Mouse (Mus musculus): Measurements from ENCODE around the gene Mecom. TPM values are rescaled to one million over a fixed set of nuclear protein-coding genes. Genes with fewer than 3 reads are reported as not detected.

Mecom gene
- polyA plus RNA-seq, 1 experiment: 0.47 TPM

DNA sequence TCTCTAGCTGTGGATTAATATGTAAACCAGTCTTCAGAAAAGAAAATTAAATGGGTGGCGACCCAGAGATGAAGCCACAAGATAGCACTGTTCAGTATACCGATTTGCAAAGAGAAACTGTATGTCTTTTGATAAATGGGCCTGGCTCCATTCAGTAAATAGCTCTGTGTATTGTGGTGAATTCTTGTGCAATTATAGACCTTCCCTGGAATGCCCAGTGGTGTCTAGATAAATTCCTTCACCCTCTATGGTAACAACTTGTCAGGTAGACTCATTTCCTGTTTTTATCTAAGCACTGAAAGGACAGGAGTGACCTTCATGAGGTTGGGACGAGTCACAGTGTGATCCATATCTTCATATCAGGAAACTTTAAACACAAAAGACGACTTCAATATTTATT, 571.2 kb downstream of the Mecom start:
- TF ChIP-seq CTCF (IDR thresholded peaks at IDR 0.05; ENCODE audit: extremely low read depth, insufficient read depth, insufficient read length, insufficient replicate concordance) (no peak), POLR2A (IDR thresholded peaks at IDR 0.05; ENCODE audit: low read depth, low read length) (no peak)
- WGBS: 77% methylated on average over 4 of the region's 4 CpGs
- Histone ChIP-seq H3K4me1 (ENCODE audit: control insufficient read depth, insufficient read depth, insufficient read length) (no peaks in the 10 kb centered on the region), H3K27me3 (ENCODE audit: control insufficient read depth, insufficient read depth, low read length) (no peaks in the 10 kb centered on the region), H3K4me3 (ENCODE audit: extremely low read depth, insufficient read depth, insufficient read length) (no peak overlapping the region), H3K27ac (ENCODE audit: insufficient read depth, low read length) (no peak overlapping the region), H3K36me3 (ENCODE audit: control insufficient read depth, insufficient read depth, low read length) (no peaks in the 10 kb centered on the region)
- no peak for DNase-seq (ENCODE audit: low read depth in 1 of 2, low spot score in 2 of 2)

DNA sequence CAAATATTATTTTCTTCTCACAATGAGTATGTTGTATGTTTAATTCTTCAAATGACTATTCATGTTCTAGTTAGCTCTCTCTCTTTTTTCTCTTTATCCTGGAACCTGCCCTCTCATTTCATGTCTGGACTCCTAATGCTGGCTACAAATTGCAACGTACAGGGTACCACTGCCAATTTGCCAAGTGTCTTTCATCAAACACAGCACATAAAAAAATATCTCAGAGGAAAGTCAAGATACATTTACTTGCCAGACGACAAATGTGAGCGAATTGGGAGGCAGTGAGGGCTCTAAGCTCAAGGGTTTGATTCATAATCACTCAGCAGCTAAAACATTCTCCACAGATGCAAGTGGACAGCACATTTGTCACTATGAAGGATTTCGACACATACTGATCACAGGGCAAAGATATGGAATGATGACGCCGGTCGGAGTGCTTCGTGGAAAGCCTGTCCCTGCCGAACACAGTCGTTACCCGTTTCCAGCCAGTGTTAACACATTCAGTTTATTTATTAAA, 579.3 kb downstream of the Mecom start:
- Histone ChIP-seq H3K27me3 (ENCODE audit: control insufficient read depth, insufficient read depth, low read length) (no peaks in the 10 kb centered on the region), H3K36me3 (ENCODE audit: control insufficient read depth, insufficient read depth, low read length) (no peaks in the 10 kb centered on the region), H3K27ac (ENCODE audit: insufficient read depth, low read length) (no peak overlapping the region), H3K4me3 (ENCODE audit: extremely low read depth, insufficient read depth, insufficient read length) (no peak overlapping the region), H3K4me1 (ENCODE audit: control insufficient read depth, insufficient read depth, insufficient read length) (no peaks in the 10 kb centered on the region)
- WGBS: 86% methylated on average over 11 of the region's 11 CpGs
- DNase-seq (ENCODE audit: low read depth in 1 of 2, low spot score in 2 of 2): no peak
- TF ChIP-seq POLR2A (IDR thresholded peaks at IDR 0.05; ENCODE audit: low read depth, low read length) (no peak), CTCF (IDR thresholded peaks at IDR 0.05; ENCODE audit: extremely low read depth, insufficient read depth, insufficient read length, insufficient replicate concordance) (no peak)

DNA sequence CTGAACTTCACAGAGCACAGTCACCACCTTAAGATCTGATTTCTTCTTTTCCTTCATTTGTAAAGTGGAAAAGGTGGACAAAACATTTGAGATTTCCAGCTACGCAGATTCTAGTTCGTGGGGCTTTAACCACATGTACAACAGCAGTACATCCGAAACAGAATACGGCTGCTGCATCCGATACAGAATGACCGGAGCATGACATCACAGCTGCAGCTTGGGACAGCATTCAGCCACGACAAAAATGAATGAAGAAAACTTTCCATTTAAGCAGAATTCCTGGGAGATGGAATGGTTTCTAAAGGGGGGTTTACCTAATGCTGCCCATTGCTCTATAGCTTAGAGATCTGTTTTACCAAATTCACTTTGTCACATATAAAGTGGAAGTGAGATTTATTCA, 583.9 kb downstream of the Mecom start:
- H3K4me3 ChIP-seq (ENCODE audit: extremely low read depth, insufficient read depth, insufficient read length): no peak overlapping the region
- no peak for DNase-seq (ENCODE audit: low read depth in 1 of 2, low spot score in 2 of 2)
- WGBS: 85% methylated on average over 7 of the region's 7 CpGs
- no peaks in the 10 kb centered on the region for H3K4me1 ChIP-seq (ENCODE audit: control insufficient read depth, insufficient read depth, insufficient read length)
- H3K27me3 ChIP-seq (ENCODE audit: control insufficient read depth, insufficient read depth, low read length): no peaks in the 10 kb centered on the region
- no peaks in the 10 kb centered on the region for H3K36me3 ChIP-seq (ENCODE audit: control insufficient read depth, insufficient read depth, low read length)
- H3K27ac ChIP-seq (ENCODE audit: insufficient read depth, low read length): no peak overlapping the region
- TF ChIP-seq CTCF (IDR thresholded peaks at IDR 0.05; ENCODE audit: extremely low read depth, insufficient read depth, insufficient read length, insufficient replicate concordance) (no peak), POLR2A (IDR thresholded peaks at IDR 0.05; ENCODE audit: low read depth, low read length) (no peak)

DNA sequence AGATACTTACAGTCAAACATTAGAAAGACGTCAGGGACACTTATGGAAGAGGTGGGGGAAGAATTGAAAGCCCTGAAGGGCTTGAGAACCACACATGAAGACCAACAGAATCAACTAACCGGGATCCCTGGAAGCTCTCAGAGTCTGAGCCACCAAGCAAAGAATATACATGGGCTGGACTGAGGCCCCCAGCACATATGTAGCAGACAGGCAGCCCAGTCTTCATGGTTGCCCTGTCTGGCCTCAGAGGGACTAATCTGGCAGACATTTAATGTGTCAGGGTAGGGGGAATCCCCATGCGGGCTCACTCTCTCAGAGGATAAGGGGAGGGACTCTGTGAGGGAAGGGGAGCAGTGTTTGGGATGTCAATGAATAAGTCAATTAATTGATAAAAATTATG, 584.4 kb downstream of the Mecom start:
- no peaks in the 10 kb centered on the region for H3K4me1 ChIP-seq (ENCODE audit: control insufficient read depth, insufficient read depth, insufficient read length)
- no peaks in the 10 kb centered on the region for H3K36me3 ChIP-seq (ENCODE audit: control insufficient read depth, insufficient read depth, low read length)
- DNase-seq (ENCODE audit: low read depth in 1 of 2, low spot score in 2 of 2): no peak
- no peak overlapping the region for H3K27ac ChIP-seq (ENCODE audit: insufficient read depth, low read length)
- WGBS: 86% methylated on average over 3 of the region's 3 CpGs
- no peak for TF ChIP-seq CTCF (IDR thresholded peaks at IDR 0.05; ENCODE audit: extremely low read depth, insufficient read depth, insufficient read length, insufficient replicate concordance)
- no peak for TF ChIP-seq POLR2A (IDR thresholded peaks at IDR 0.05; ENCODE audit: low read depth, low read length)
- H3K27me3 ChIP-seq (ENCODE audit: control insufficient read depth, insufficient read depth, low read length): no peaks in the 10 kb centered on the region
- no peak overlapping the region for H3K4me3 ChIP-seq (ENCODE audit: extremely low read depth, insufficient read depth, insufficient read length)

DNA sequence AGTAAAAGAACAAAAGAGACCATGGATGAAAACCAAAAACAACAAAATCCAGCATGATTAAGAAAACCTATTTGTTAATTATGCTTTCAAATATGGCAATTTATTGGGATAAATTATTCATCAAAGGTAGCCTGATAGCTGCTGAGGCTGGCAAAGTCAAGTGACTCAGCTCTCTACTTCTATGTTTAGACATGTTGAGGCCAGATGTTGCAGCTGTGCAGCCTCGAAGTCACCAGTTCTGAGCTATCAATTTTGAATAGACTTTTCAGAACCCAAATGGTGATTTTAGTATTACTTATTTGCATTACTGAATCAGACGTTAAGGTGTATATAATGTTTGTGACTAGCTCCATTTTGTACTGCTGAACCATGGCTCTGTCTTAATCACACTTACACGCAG, 588.8 kb downstream of the Mecom start:
- Histone ChIP-seq H3K4me1 (ENCODE audit: control insufficient read depth, insufficient read depth, insufficient read length) (no peaks in the 10 kb centered on the region), H3K27me3 (ENCODE audit: control insufficient read depth, insufficient read depth, low read length) (no peaks in the 10 kb centered on the region), H3K36me3 (ENCODE audit: control insufficient read depth, insufficient read depth, low read length) (no peaks in the 10 kb centered on the region), H3K4me3 (ENCODE audit: extremely low read depth, insufficient read depth, insufficient read length) (no peak overlapping the region), H3K27ac (ENCODE audit: insufficient read depth, low read length) (no peak overlapping the region)
- 71% methylated on average over 3 of the region's 3 CpGs for WGBS
- DNase-seq (ENCODE audit: low read depth in 1 of 2, low spot score in 2 of 2): no peak
- TF ChIP-seq POLR2A (IDR thresholded peaks at IDR 0.05; ENCODE audit: low read depth, low read length): no peak
- TF ChIP-seq CTCF (IDR thresholded peaks at IDR 0.05; ENCODE audit: extremely low read depth, insufficient read depth, insufficient read length, insufficient replicate concordance): no peak

DNA sequence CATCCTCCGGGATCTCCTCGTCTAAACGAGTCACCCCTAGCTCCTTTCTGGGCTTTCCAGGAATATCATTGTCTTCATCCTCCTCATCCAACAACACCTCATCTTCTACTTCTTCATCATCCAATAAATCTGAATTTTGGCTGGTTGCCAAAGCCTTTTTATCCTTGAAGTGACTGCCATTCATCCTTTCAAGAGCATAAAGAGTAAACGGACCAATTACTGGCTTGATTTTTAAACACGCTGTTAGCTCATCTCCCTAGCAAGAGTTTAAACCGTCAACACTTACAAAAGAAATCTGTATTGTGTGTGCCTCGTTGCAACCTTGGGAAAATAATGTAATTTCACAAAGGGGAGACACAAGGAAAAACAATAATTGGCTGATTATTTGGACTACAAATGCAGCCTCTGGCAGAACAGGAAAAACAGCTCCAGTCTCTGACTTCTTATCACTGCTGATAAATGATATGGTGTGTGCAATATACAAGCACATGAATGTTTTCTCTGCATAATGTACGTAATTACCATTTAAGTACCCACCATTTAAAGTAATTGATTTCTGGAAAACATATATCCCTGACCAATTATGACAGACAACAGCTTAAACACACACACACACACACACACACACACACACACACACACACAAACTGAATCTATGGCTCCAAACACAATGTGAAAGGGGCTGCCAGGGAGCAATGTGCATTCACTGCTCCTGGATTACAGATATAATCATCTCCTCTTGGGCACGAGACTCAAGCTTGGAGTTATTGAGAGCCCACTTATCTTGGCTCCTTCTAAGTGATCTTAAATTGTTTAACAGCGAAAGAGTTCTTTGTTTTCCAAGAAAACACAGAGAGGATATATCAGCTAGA, 590.2 kb downstream of the Mecom start:
- no peak overlapping the region for H3K27ac ChIP-seq (ENCODE audit: insufficient read depth, low read length)
- 90% methylated on average over 10 of the region's 10 CpGs for WGBS
- TF ChIP-seq CTCF (IDR thresholded peaks at IDR 0.05; ENCODE audit: extremely low read depth, insufficient read depth, insufficient read length, insufficient replicate concordance) (no peak), POLR2A (IDR thresholded peaks at IDR 0.05; ENCODE audit: low read depth, low read length) (no peak)

DNA sequence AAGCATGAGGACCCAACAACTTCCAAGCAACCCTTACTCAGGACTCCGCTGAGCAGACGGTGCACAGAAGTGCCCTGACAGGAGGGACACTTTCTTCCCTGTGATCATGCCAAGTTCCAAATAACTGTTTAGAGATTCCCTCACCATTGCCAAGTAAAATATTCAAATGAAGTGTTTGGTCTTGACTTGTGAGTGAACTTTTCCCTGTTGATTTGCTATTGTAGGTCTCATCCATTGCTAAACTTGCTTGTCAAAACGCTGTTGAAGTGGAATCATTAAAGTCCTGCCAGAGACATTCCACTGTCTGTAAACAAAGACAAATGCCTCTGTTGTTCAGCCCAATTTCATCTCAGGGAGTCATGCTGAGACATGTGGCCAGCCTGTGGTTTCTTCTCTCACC, 594.5 kb downstream of the Mecom start:
- Histone ChIP-seq H3K36me3 (ENCODE audit: control insufficient read depth, insufficient read depth, low read length) (no peaks in the 10 kb centered on the region), H3K27me3 (ENCODE audit: control insufficient read depth, insufficient read depth, low read length) (no peaks in the 10 kb centered on the region), H3K4me3 (ENCODE audit: extremely low read depth, insufficient read depth, insufficient read length) (no peak overlapping the region), H3K4me1 (ENCODE audit: control insufficient read depth, insufficient read depth, insufficient read length) (no peaks in the 10 kb centered on the region), H3K27ac (ENCODE audit: insufficient read depth, low read length) (no peak overlapping the region)
- 90% methylated on average over 3 of the region's 3 CpGs for WGBS
- DNase-seq (ENCODE audit: low read depth in 1 of 2, low spot score in 2 of 2): no peak
- TF ChIP-seq CTCF (IDR thresholded peaks at IDR 0.05; ENCODE audit: extremely low read depth, insufficient read depth, insufficient read length, insufficient replicate concordance) (no peak), POLR2A (IDR thresholded peaks at IDR 0.05; ENCODE audit: low read depth, low read length) (no peak)

More for the DNA sequence above, 590.2 kb downstream of the Mecom start:
- Histone ChIP-seq H3K4me3 (ENCODE audit: extremely low read depth, insufficient read depth, insufficient read length) (no peak overlapping the region), H3K36me3 (ENCODE audit: control insufficient read depth, insufficient read depth, low read length) (no peaks in the 10 kb centered on the region), H3K4me1 (ENCODE audit: control insufficient read depth, insufficient read depth, insufficient read length) (no peaks in the 10 kb centered on the region), H3K27me3 (ENCODE audit: control insufficient read depth, insufficient read depth, low read length) (no peaks in the 10 kb centered on the region)
- DNase-seq (ENCODE audit: low read depth in 1 of 2, low spot score in 2 of 2): no peak
